Mouse (Mus musculus) adipocyte (in vitro differentiated cells): ENCODE data around the gene Adgrb3.
"Not testable (repeated sequence)": the region's sequence is repeated elsewhere in the genome, so short reads cannot be mapped to it uniquely, and the experiment has no call there.

Experiments
- DNase-seq: peaks from one replicate; pipeline ENCODE4 v3.0.0-alpha.2; 2016; ENCODE audit warnings: low spot score

The Adgrb3 gene

GRCm38 (mm10) chr1:25510321-25511055, 319.0 kb downstream of the Adgrb3 start:
- DNase-seq: peak; percentile 25

GRCm38 (mm10) chr1:25504313-25504712, 325.2 kb downstream of the Adgrb3 start:
- DNase-seq: no peak

- DNase-seq: no peak
Measured at GRCm38 (mm10) chr1:25503524-25503923, 326.0 kb downstream of the Adgrb3 start.

GRCm38 (mm10) chr1:25495202-25495914, 334.1 kb downstream of the Adgrb3 start:
- DNase-seq: no peak

- DNase-seq: no peak
Measured at GRCm38 (mm10) chr1:25491503-25491902, 338.0 kb downstream of the Adgrb3 start.

- no peak for DNase-seq
Measured at GRCm38 (mm10) chr1:25490174-25490573, 339.3 kb downstream of the Adgrb3 start.

GRCm38 (mm10) chr1:25475699-25476098, 353.8 kb downstream of the Adgrb3 start:
- DNase-seq: no peak

GRCm38 (mm10) chr1:25474469-25474868, 355.0 kb downstream of the Adgrb3 start:
- DNase-seq: no peak

GRCm38 (mm10) chr1:25471612-25472011, 357.9 kb downstream of the Adgrb3 start:
- not testable (repeated sequence) for DNase-seq

- DNase-seq: no peak
Measured at GRCm38 (mm10) chr1:25462612-25463011, 366.9 kb downstream of the Adgrb3 start.

GRCm38 (mm10) chr1:25435506-25435905, 394.0 kb downstream of the Adgrb3 start:
- DNase-seq: no peak

- no peak for DNase-seq
Measured at GRCm38 (mm10) chr1:25430219-25430862, 399.2 kb downstream of the Adgrb3 start.

- DNase-seq: no peak
Measured at GRCm38 (mm10) chr1:25420701-25421100, 408.8 kb downstream of the Adgrb3 start.

- DNase-seq: no peak
Measured at GRCm38 (mm10) chr1:25419378-25419777, 410.1 kb downstream of the Adgrb3 start.

- DNase-seq: no peak
Measured at GRCm38 (mm10) chr1:25415084-25415483, 414.4 kb downstream of the Adgrb3 start.

- DNase-seq: no peak
Measured at GRCm38 (mm10) chr1:25364186-25364585, 465.3 kb downstream of the Adgrb3 start.

GRCm38 (mm10) chr1:25358554-25358953, 471.0 kb downstream of the Adgrb3 start:
- DNase-seq: no peak

GRCm38 (mm10) chr1:25355486-25355885, 474.0 kb downstream of the Adgrb3 start:
- no peak for DNase-seq

- DNase-seq: no peak
Measured at GRCm38 (mm10) chr1:25344876-25345275, 484.6 kb downstream of the Adgrb3 start.

- no peak for DNase-seq
Measured at GRCm38 (mm10) chr1:25325406-25325805, 504.1 kb downstream of the Adgrb3 start.

GRCm38 (mm10) chr1:25317142-25317541, 512.4 kb downstream of the Adgrb3 start:
- no peak for DNase-seq

GRCm38 (mm10) chr1:25312344-25312743, 517.2 kb downstream of the Adgrb3 start:
- DNase-seq: no peak

- DNase-seq: no peak
Measured at GRCm38 (mm10) chr1:25310066-25310465, 519.4 kb downstream of the Adgrb3 start.
